Mouse (Mus musculus) midbrain, embryonic 14.5 days (tissue): ENCODE results near the gene 9930021J03Rik. TPM values are rescaled to one million over a fixed set of nuclear protein-coding genes. Genes with fewer than 3 reads are reported as not detected.

Experiments
- ATAC-seq: fragments of 200-750 bp; cut with Nextera tagmentation; 2 replicates; pipeline ENCODE4 v1.8.0; 2017; ENCODE audit warnings: moderate number of reproducible peaks, moderate library complexity; ENCODE audit not compliant: low FRiP score, low TSS enrichment
- DNase-seq: peaks from one replicate; pipeline ENCODE4 v3.0.0-alpha.2; 2015
- H3K27ac ChIP-seq: fragments of 300-500 bp; sonication (generic); replicated peaks from 2 replicates; pipeline ENCODE4 v1.5.1; 2014; ENCODE audit warnings: mild to moderate bottlenecking, low read depth, low read length, moderate library complexity
- H3K27me3 ChIP-seq: fragments of 300-500 bp; sonication (generic); 2 replicates; pipeline ENCODE4 v1.6.1; 2014; ENCODE audit warnings: low read length, control low read depth, mixed read lengths; ENCODE audit not compliant: control insufficient read depth, insufficient read depth
- H3K36me3 ChIP-seq: fragments of 300-500 bp; sonication (generic); 2 replicates; pipeline ENCODE4 v1.6.1; 2014; ENCODE audit warnings: low read length, control low read depth; ENCODE audit not compliant: control insufficient read depth, insufficient read depth
- H3K4me1 ChIP-seq: fragments of 300-500 bp; sonication (generic); 2 replicates; pipeline ENCODE4 v1.6.1; 2014; ENCODE audit warnings: mild to moderate bottlenecking, antibody characterized with exemption, low read length, control low read depth; ENCODE audit not compliant: control insufficient read depth, insufficient read depth
- H3K4me2 ChIP-seq: fragments of 300-500 bp; sonication (generic); 2 replicates; pipeline ENCODE4 v1.6.1; 2014; ENCODE audit warnings: mild to moderate bottlenecking, low read length, moderate library complexity
- H3K4me3 ChIP-seq: fragments of 300-500 bp; sonication (generic); replicated peaks from 2 replicates; pipeline ENCODE4 v1.5.1; 2014; ENCODE audit warnings: low read depth, low read length
- H3K9ac ChIP-seq: fragments of 300-500 bp; sonication (generic); replicated peaks from 2 replicates; pipeline ENCODE4 v1.6.1; 2014; ENCODE audit warnings: mild to moderate bottlenecking, low read length, moderate library complexity
- H3K9me3 ChIP-seq: fragments of 300-500 bp; sonication (generic); 2 replicates; pipeline ENCODE4 v1.6.1; 2016; ENCODE audit warnings: low read length, control low read depth, mixed read lengths; ENCODE audit not compliant: control insufficient read depth
- WGBS: fragments of 180-500 bp; shearing (Covaris S2); extraction: QIAGEN DNeasy Blood & Tissue Kit; methylation state at CpG from one replicate; pipeline ENCODE4 v1.1.7; 2014; 5-methylcytosine and 5-hydroxymethylcytosine counted together
- polyA plus RNA-seq: library from polyadenylated mRNA; unstranded; fragments of >200 nt; fragmentation: Nextera tagmentation; extraction: Ambion mirVana; gene quantifications from 2 replicates; pipeline ENCODE4 v1.2.1, GENCODE M21; 2014

9930021J03Rik gene
- polyA plus RNA-seq, 1 experiment from 2014 or later, result 12.2 TPM

DNA sequence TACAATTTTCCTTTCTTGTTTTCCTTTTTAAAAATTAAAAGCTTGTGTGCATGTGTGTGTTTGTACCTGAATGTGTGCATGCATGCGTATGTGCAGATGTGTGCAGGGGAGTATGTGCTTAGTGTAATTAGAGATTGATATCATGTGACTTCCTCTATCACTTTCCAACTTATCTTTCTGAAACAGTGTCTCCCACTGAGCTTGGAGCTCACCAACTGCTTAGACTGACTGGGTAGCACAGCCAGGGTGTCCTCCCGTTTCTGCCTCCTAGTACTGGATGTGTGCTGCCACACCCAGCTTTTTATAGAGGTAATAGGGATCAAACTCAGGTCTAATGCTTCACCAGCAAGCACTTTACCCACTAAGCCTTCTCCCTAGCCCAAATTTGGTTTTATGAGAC, 22.9 kb downstream of the 9930021J03Rik start:
- Histone ChIP-seq H3K36me3 (peaks cover 15% of the 10 kb centered on the region), H3K9ac (no peak overlapping the region), H3K4me3 (no peak overlapping the region), H3K4me1 (no peaks in the 10 kb centered on the region), H3K27me3 (no peaks in the 10 kb centered on the region), H3K4me2 (no peak overlapping the region), H3K27ac (no peak overlapping the region), H3K9me3 (no peaks in the 10 kb centered on the region)
- 84% methylated on average over 2 of the region's 2 CpGs for WGBS
- ATAC-seq (no peak), DNase-seq (no peak)

GRCm38 (mm10) chr19:29753939-29754338, 51.9 kb downstream of the 9930021J03Rik start:
- no peak overlapping the region for H3K4me3 ChIP-seq
- DNase-seq (no peak), ATAC-seq (no peak)
- no peak overlapping the region for H3K27ac ChIP-seq
- no peaks in the 10 kb centered on the region for H3K36me3 ChIP-seq
- WGBS, result 83% methylated on average over 2 of the region's 2 CpGs
- H3K27me3 ChIP-seq, result no peaks in the 10 kb centered on the region
- H3K4me1 ChIP-seq, result no peaks in the 10 kb centered on the region
- H3K4me2 ChIP-seq, result no peak overlapping the region
- no peaks in the 10 kb centered on the region for H3K9me3 ChIP-seq
- no peak overlapping the region for H3K9ac ChIP-seq

GRCm38 (mm10) chr19:29750994-29751393, 54.8 kb downstream of the 9930021J03Rik start:
- DNase-seq (no peak), ATAC-seq (no peak)
- no peaks in the 10 kb centered on the region for H3K4me1 ChIP-seq
- no peaks in the 10 kb centered on the region for H3K27me3 ChIP-seq
- no peak overlapping the region for H3K4me3 ChIP-seq
- H3K27ac ChIP-seq, result no peak overlapping the region
- no peaks in the 10 kb centered on the region for H3K9me3 ChIP-seq
- H3K36me3 ChIP-seq, result no peaks in the 10 kb centered on the region
- H3K4me2 ChIP-seq, result no peak overlapping the region
- no peak overlapping the region for H3K9ac ChIP-seq
- WGBS, result 92% methylated on average over 3 of the region's 3 CpGs

DNA sequence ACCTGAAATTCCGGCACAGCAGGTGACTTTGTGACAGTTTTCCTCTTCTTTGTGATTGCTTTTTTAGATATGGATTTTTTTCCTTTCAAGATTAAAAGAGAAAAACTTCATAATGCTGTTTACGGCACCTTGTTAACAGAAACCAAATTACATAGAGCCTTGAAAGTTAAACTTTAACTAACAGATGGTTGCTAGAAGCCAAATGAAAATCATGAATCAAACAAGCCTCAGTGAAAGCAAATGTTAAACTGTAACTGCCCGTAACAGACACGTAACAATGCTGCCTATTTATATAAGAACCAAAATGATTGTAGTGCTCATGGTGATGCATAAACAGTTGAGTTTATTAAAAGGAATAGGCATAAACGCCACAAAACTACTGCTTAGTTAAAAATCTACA, 62.3 kb downstream of the 9930021J03Rik start:
- no peak overlapping the region for H3K4me3 ChIP-seq
- no peak for DNase-seq
- no peak overlapping the region for H3K4me2 ChIP-seq
- WGBS, result 90% methylated on average over 5 of the region's 5 CpGs
- H3K27ac ChIP-seq, result no peak overlapping the region
- H3K4me1 ChIP-seq, result no peaks in the 10 kb centered on the region
- no peak overlapping the region for H3K9ac ChIP-seq
- no peaks in the 10 kb centered on the region for H3K36me3 ChIP-seq
- ATAC-seq, result no peak
- H3K27me3 ChIP-seq, result no peaks in the 10 kb centered on the region
- no peaks in the 10 kb centered on the region for H3K9me3 ChIP-seq

- H3K27ac ChIP-seq, result no peak overlapping the region
- WGBS, result 89% methylated on average over 1 of the region's 1 CpGs
- H3K4me1 ChIP-seq, result no peaks in the 10 kb centered on the region
- ATAC-seq (no peak), DNase-seq (no peak)
- H3K4me3 ChIP-seq, result no peak overlapping the region
- no peaks in the 10 kb centered on the region for H3K27me3 ChIP-seq
- no peak overlapping the region for H3K4me2 ChIP-seq
- H3K9me3 ChIP-seq, result no peaks in the 10 kb centered on the region
- no peaks in the 10 kb centered on the region for H3K36me3 ChIP-seq
- H3K9ac ChIP-seq, result no peak overlapping the region
Observed at GRCm38 (mm10) chr19:29740661-29741060, 65.1 kb downstream of the 9930021J03Rik start.

DNA sequence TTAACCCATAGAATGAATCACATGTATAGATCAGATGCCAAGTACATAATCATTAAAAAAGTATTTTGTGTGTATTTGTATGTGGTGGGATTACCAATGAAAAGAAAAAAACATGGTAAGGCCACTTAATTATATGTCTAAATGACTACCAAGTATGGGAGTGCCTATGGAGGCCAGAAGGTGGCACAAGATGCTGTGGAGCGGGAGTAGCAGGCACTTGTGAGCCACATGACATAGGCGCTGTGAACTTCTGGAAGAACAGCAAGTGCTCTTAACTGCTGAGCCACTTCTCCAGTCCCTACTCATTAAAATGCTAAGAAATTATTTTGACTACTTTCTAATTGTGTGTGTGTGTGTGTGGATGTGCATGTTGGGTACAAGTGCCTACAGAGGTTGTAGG, 66.2 kb downstream of the 9930021J03Rik start:
- DNase-seq (no peak), ATAC-seq (no peak)
- 87% methylated on average over 2 of the region's 2 CpGs for WGBS
- Histone ChIP-seq H3K9ac (no peak overlapping the region), H3K4me3 (no peak overlapping the region), H3K27me3 (no peaks in the 10 kb centered on the region), H3K9me3 (no peaks in the 10 kb centered on the region), H3K4me2 (no peak overlapping the region), H3K27ac (no peak overlapping the region), H3K4me1 (no peaks in the 10 kb centered on the region), H3K36me3 (no peaks in the 10 kb centered on the region)

GRCm38 (mm10) chr19:29735421-29735820, 70.4 kb downstream of the 9930021J03Rik start:
- DNase-seq (no peak), ATAC-seq (no peak)
- Histone ChIP-seq H3K9ac (no peak overlapping the region), H3K4me2 (no peak overlapping the region), H3K27me3 (no peaks in the 10 kb centered on the region), H3K4me3 (no peak overlapping the region), H3K36me3 (no peaks in the 10 kb centered on the region), H3K4me1 (no peaks in the 10 kb centered on the region), H3K9me3 (no peaks in the 10 kb centered on the region), H3K27ac (no peak overlapping the region)
- 87% methylated on average over 3 of the region's 3 CpGs for WGBS

DNA sequence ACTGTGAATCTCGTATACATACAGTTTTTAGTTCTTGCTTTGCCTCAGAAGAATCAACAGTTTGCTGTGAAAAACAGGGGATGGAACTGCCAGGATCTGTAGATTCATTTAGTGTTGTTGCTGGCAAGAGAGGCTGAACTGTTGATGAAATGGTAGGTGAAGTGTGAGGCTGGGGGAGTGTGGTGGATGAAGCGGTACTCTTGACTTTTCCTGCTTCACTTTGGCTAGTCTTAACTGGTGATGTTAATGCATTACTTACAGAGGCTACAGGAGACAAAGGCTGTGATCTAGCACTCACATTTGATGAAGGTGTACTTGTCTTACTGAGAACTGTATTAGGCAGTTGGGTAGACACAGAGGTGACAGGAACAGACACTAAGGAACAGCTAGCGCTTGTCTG, 87.3 kb downstream of the 9930021J03Rik start:
- Histone ChIP-seq H3K4me1 (no peaks in the 10 kb centered on the region), H3K9me3 (no peaks in the 10 kb centered on the region), H3K27ac (no peak overlapping the region), H3K9ac (no peak overlapping the region), H3K4me3 (no peak overlapping the region), H3K27me3 (no peaks in the 10 kb centered on the region), H3K36me3 (peaks cover 46% of the 10 kb centered on the region), H3K4me2 (no peak overlapping the region)
- 98% methylated on average over 3 of the region's 3 CpGs for WGBS
- ATAC-seq, result no peak
- DNase-seq, result no peak

- 91% methylated on average over 3 of the region's 3 CpGs for WGBS
- no peak overlapping the region for H3K4me2 ChIP-seq
- no peak overlapping the region for H3K27ac ChIP-seq
- H3K9me3 ChIP-seq, result no peaks in the 10 kb centered on the region
- no peak overlapping the region for H3K4me3 ChIP-seq
- no peaks in the 10 kb centered on the region for H3K27me3 ChIP-seq
- ATAC-seq, result no peak
- H3K36me3 ChIP-seq, result peaks cover 46% of the 10 kb centered on the region
- DNase-seq, result no peak
- H3K4me1 ChIP-seq, result no peaks in the 10 kb centered on the region
- no peak overlapping the region for H3K9ac ChIP-seq
Observed at GRCm38 (mm10) chr19:29717854-29718253, 87.9 kb downstream of the 9930021J03Rik start.
